Mouse (Mus musculus) induced T-regulatory cell, adult 2 months (primary cell): ENCODE results near the gene Best2.

ENCODE experiments used
- DNase-seq: peaks from one replicate; pipeline ENCODE4 v3.0.0-alpha.2; 2012; ENCODE audit warnings: low read depth

Gene Best2

GRCm38 (mm10) chr8:85021514-85022055 is 7.3 kb upstream of the Best2 start:
- no peak for DNase-seq

- DNase-seq = no peak
Measured at GRCm38 (mm10) chr8:85017209-85017608, 2.9 kb upstream of the Best2 start.

GRCm38 (mm10) chr8:85016724-85017123 is 2.4 kb upstream of the Best2 start:
- no peak for DNase-seq

GRCm38 (mm10) chr8:85013230-85013840 is 996 bp downstream of the Best2 start:
- peak; percentile 89 for DNase-seq

- DNase-seq = no peak
Measured at GRCm38 (mm10) chr8:85011242-85011641, 3.1 kb downstream of the Best2 start.

- DNase-seq = peak; percentile 72
Measured at GRCm38 (mm10) chr8:85007686-85008085, 6.6 kb downstream of the Best2 start.

GRCm38 (mm10) chr8:84997649-84998295 is 16.6 kb downstream of the Best2 start:
- peak; percentile 93 for DNase-seq

GRCm38 (mm10) chr8:84996978-84997377 is 17.4 kb downstream of the Best2 start:
- DNase-seq = no peak

- DNase-seq = no peak
Measured at GRCm38 (mm10) chr8:84995680-84996079, 18.7 kb downstream of the Best2 start.

- DNase-seq = no peak
Measured at GRCm38 (mm10) chr8:84994375-84994774, 20.0 kb downstream of the Best2 start.

GRCm38 (mm10) chr8:84990836-84991235 is 23.5 kb downstream of the Best2 start:
- DNase-seq = peak; percentile 82

- DNase-seq = peak; percentile 100
Measured at GRCm38 (mm10) chr8:84990349-84990748, 24.0 kb downstream of the Best2 start, which contains the start of gene Hook2. Gene Hook2, plus strand, starts transcription at chr8:84990603.

- DNase-seq = peak; percentile 96
Measured at GRCm38 (mm10) chr8:84989810-84990209, 24.5 kb downstream of the Best2 start.

- no peak for DNase-seq
Measured at GRCm38 (mm10) chr8:84989311-84989731, 25.0 kb downstream of the Best2 start.

GRCm38 (mm10) chr8:84987903-84988302 is 26.4 kb downstream of the Best2 start:
- DNase-seq = no peak

- peak; percentile 44 for DNase-seq
Measured at GRCm38 (mm10) chr8:84987388-84987787, 26.9 kb downstream of the Best2 start.

GRCm38 (mm10) chr8:84986379-84986945 is 27.9 kb downstream of the Best2 start:
- no peak for DNase-seq

- peak; percentile 99 for DNase-seq
Measured at GRCm38 (mm10) chr8:84985684-84986378, 28.5 kb downstream of the Best2 start.

- peak; percentile 89 for DNase-seq
Measured at GRCm38 (mm10) chr8:84985049-84985683, 29.2 kb downstream of the Best2 start.

- DNase-seq = peak; percentile 84
Measured at GRCm38 (mm10) chr8:84984294-84985048, 29.9 kb downstream of the Best2 start.

GRCm38 (mm10) chr8:84982499-84983011 is 31.8 kb downstream of the Best2 start:
- peak; percentile 83 for DNase-seq
